Mouse (Mus musculus) liver, adult 2 months (tissue): Measurements from ENCODE around the gene Xylt1.

Experiments
- CTCF ChIP-seq: fragments of 200-500 bp; IDR thresholded peaks from 2 replicates; pipeline ENCODE4 v1.5.1; 2011; ENCODE audit warnings: low read depth, low read length, control low read depth
- POLR2A ChIP-seq: fragments of 200-500 bp; IDR thresholded peaks from 2 replicates; pipeline ENCODE4 v1.6.1; 2011; ENCODE audit warnings: low read length, control low read depth; ENCODE audit not compliant: insufficient read depth; ENCODE audit errors: extremely low read depth

DNA sequence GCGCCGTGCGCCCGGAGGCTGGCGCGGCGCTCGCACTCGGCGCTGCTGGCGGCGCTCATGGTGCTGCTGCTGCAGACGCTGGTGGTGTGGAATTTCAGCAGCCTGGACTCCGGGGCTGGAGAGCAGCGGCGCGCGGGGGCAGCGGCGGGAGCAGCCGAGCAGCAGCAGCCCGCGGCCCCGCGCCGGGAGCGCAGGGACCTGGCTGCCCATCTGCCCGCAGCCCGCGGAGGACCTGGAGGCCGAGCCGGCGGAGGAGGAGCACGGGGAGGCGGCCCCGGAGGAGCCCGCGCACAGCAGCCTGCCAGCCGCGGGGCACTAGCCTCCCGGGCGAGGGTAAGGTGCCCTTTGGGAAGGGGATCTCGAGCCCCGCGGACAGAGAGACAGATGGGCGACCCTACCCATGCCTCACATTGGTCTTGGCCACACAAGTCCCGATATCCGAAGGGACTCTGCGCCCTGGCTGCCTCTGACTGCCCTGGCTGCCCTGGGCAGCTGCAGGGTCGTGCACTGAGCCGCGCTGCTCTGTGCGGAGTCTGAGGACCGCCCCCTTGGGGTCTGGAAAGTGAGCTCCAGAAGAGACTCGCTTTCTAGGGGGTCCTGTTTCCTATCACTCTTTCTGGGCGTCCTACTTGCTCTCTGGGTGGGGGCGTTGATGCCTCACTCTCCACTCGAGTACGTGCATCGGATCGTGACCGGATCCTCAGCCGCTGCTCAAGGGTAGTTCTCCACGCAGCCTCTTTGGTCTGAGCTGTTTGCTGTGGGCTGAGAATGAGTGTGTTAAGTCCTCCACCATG lies 606 bp downstream of the Xylt1 start:
- TF ChIP-seq CTCF, result no peak
- TF ChIP-seq POLR2A, result no peak
